Mouse (Mus musculus): ENCODE data around the gene Tiam1. TPM values are rescaled to one million over a fixed set of nuclear protein-coding genes. Genes with fewer than 3 reads are reported as not detected.

The Tiam1 gene
- total and polyA plus RNA-seq, 3 experiments: 10.4 to 76.2 (median 70.3) TPM

DNA sequence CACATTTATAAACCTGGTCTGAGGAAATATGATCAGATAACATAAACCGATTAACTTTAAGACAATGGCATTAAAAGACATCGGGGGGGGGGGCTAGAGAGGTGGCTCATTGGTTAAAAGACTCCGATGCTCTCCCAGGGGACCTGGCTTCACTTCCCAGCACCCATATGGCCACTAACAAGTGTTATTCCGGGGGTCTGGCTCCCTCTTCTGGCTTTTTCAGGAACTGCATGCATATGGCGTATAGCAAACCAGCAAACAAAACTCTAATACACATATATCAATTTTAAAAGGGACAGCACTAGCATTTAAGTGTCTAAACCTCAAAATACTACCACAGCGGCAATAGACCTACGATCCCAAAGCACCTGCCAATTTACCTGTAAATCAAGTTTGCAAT is 347.0 kb downstream of the Tiam1 start:
- no peak for DNase-seq

DNA sequence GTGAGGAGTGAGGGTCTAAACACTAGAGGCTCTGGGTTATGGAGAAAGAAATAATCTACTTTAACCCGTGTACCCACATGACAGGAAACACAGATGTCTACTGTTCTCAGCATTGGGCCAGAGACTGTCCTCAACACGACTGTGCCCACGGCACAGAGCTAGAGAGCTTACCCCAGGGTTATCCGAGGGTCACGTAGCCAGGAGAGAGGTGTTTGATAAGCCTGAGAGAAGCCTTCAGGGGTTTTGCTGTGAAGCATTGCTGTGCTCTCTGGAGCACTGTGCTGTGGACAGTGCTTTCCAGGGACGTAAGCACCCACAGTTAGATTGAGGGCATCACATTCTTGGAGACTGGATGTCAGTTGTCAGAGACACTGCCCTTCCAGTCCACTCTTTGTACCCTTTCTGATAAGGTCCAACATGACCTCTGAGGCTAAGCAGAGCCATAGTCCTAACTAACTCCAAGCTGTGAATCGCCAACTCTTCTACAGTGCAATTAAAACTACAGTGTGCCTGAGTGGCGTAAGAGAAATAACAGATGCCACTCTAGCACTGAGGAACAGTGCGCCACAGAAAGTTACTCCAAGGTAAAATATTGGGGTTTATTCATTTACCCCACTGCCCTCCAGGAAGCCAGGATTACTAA is 353.7 kb downstream of the Tiam1 start:
- DNase-seq: no peak

DNA sequence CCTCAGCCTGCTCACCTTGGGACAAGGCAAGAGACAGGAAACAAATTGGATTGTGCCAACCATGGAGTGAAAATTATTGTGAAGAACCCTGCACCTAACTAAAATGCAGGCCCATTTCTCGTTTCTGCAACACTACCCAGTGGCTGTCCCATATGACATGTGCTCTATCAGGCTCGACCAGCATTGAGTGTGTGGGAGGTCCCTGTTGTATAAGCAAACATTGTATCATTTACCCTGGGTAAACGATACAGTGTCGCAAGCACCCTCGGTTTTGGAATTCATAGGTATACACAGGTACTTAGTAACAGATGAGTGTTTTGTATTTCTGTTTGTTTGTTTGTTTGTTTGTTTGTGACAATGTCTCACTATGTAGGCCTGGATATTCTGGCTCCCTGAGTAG is 357.8 kb downstream of the Tiam1 start:
- DNase-seq: no peak

DNA sequence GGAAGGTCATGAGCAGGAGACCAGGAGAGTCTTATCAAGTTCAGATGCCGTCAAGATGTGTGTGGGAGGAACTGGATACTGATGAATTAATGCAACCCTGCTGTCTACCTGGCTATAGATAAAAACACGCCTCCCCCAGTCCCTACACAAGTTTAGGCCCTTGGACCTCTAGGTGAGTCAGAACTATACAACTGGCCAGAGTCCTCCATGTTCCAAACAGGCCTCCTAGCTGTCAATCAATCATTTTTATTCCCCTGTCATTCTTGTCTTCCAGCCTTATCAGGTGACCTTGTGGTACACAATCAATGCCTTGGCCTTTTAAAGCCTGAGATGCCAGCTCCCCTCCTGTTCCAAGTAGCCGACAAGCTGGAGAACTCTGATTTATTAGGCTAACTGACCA is 363.9 kb downstream of the Tiam1 start:
- DNase-seq: no peak

DNA sequence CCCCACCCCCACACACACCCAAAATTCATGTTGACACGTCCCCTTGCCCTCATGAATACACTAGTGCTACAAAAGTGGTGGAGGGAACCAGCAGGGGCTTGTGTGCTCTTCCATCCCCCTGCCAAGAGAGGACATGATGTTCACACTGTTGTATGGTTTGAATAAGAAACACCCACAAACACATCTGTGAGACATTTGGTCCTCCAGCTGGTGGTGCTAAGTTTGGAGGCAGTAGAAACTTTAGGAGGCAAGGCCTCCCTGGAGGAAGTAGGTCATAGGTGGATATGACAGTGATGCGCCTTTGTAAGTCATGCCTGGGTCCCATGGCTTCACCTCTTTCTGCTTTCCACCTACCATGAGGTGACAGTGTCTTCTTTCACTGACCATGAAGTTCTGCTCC is 366.1 kb downstream of the Tiam1 start:
- no peak for DNase-seq

DNA sequence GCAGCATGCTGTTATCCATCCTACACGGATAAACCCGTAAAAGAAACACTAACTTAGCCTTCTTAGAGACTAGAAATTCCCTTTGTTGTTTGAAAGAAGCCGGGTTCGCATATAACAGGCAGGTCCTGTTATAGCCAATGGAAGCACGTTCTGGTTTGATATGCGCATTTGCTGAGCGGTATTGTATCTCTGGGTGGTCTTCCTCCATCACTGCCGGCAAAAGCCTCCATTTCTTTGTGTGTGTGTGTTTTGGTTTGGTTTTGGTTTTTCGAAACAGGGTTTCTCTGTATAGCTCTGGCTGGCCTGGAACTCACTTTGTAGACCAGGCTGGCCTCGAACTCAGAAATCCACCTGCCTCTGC is 369.0 kb downstream of the Tiam1 start:
- no peak for DNase-seq

DNA sequence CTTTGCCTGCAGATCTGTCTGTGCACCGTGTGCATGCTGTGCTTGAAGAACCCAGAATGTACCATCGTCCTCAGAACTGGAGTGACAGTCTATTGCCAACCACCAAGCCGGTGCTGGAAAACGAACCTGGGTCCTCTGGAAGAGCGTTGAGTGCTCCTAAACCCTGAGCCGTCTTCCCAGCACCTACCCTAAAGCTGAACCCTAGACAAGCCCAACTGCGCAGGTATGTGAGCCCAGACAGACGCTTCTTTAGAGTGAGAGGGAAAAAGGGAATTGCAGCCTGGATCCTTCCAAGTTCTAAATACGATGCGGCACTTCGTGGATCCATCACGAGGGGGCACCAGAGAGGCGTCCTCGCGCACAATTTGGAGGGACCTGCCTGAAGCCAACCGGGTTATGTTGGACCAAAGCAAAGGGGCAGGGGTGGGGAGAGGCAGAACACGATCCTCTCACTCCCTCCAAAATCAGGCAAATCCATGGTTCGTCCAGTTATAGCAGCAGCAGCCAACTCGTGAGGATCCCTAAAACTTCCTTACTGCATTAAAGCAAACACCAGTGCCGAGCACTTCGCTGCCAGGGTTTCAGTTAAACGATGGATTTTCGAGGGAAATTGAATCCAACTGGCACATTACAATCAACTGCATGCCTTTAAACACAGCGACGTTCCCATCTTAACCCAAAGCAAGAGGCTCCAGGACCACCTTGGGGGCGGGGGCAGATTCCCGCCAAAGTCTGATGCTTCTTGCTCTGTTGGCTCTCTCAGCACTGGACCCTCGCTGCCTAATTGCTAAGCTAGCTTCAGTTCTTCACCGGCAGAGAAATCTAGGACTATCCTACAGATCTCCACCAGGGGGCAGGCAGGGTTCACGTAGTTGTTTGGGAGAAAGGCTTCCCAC is 369.7 kb downstream of the Tiam1 start:
- DNase-seq: peak; percentile 90

DNA sequence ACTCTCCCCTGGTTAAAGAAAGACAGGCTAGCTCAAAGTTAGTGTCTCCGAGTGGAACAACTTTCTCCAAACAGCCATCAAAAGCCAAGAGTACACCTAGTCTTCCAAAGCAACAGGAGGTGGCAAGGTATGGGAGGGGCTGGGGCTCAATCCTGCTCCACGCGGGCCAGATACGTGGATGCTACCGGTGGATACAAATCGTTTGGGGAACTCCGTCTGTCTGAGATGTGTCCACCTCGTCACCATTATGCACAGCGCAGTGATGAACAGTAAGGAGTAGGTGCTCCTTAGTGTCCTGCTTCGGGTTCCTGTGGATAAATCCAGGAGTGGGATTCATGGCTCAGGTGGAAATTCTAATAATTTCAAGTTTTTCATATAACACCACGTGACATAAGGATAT is 377.6 kb downstream of the Tiam1 start:
- no peak for DNase-seq

DNA sequence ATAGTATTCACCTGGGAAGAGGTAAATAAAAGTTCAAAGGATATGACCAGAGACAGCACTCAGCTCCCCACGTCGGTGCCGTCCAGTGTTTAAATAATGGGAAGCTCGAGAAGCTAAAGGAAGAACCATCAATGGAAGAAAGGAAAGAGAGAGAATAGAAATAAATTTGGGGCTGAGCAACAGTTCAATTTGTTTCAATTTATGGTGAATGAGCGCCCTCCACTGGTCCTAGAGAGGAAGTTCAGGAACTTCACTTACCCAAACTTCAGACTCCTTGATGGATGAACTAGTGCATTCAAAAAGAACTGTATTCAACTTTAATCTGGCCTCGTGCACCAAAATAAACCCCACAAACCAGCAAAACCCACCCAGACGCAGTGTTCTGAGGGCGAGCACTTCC is 378.1 kb downstream of the Tiam1 start:
- no peak for DNase-seq

DNA sequence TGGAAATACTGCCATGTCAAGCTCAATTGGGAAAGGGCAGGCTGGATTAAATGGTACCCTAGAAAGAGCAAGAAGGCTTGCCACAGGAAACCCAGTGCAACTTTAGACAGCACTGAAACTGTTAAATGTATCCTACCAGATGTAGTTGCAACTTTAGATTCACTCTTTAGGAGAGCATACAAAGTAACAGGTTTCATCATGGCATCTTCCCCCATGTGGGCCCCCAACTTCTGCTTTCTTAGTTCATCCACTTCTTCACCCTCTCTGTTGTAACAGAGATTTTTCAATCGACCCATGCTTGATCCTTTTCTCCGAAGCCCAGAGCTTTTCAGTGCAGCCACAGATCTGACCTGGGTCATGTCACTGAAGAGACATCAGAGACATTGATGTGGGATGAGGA is 379.8 kb downstream of the Tiam1 start:
- DNase-seq: no peak

DNA sequence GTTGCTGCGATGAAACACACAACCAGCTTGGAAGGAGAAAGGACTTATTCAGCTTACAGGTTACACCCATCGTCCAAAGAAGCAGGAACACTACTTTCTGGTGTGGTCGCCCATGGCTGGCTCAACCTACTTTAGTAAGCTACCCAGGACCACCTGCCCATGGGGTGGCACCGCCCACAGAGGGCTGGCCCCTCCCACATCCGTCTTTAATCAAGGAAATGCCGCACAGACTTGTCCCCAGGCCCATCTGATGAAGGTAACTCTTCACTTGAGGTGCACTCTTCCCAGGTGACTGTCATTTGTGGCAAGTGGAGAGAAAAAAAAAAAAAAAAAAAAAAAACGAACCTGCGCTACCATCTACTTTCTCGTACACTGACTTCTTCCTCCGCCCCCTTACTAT is 381.0 kb downstream of the Tiam1 start:
- DNase-seq: no peak

DNA sequence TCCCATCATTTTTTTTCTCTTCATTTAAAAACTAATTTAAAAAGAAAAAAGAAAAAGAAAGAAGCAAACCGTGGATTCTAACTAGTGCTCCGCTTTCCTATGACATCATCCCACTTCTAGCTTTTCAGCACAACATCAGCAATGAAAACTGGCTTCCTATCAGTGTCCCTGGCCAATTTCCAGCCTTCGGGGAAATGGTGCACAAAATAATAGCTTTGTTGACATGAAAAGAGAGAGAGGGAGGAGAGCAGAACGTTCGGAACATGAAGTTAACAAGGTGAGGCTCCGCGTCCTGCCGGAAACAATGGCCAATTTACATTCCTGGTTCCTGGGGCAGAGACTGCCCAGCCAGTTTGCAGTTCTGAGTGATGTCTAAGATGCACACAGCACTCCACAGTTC is 381.5 kb downstream of the Tiam1 start:
- no peak for DNase-seq

DNA sequence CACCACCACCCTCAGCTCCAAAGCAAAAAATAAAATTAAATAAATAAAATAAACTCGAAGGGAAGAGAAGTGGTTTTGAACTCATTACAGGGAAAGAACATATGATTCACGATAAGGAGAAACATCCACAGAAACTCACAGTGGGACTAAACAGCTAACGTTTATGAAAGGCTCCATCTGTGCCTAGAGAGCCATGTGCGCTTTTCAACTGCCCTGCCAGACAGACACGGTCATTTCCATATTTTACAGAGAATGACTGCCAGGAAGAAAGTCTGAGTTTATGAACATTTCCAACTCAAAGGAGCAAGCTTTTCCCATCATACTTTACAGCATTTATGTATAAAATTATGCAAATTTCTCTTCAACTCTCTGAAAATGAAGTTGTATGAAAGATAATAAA is 386.2 kb downstream of the Tiam1 start:
- no peak for DNase-seq

DNA sequence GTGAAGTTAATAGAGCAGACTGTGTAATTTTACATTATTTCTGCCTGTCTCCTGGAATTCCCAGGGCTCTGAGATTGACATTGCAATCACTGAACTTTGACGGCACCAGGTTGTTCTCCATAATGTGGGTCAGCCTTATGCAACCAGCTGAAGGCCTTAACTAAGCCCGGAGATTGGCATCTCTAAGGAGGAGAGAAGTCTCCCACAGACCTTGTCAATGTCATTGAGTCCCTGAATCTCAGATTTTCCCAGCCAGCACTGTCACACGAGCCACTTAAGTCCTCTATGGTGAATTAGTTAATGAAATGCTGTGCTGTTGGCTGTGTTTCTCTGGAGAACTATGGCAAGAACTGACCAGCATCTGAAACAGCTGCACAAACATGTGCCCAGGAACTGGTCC is 388.9 kb downstream of the Tiam1 start:
- DNase-seq: no peak

DNA sequence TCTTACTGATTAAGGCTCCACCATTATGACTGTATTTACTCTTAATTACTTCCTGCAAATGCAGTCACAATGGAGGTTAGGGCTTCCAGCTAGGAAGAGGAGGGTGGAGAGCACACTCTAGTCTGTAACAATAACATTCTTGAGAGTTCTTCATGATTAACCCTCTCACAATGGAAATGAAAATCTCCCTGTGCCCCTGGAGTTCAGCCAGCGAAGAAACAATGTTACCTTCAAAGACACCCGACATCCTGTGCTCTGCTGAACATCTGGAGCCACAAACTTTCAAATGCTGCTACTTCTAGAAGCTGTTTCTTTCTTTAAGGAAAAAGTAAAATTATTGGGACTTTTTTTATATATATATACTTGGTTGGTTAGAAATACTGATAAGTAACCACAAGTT is 395.7 kb downstream of the Tiam1 start:
- DNase-seq: no peak

DNA sequence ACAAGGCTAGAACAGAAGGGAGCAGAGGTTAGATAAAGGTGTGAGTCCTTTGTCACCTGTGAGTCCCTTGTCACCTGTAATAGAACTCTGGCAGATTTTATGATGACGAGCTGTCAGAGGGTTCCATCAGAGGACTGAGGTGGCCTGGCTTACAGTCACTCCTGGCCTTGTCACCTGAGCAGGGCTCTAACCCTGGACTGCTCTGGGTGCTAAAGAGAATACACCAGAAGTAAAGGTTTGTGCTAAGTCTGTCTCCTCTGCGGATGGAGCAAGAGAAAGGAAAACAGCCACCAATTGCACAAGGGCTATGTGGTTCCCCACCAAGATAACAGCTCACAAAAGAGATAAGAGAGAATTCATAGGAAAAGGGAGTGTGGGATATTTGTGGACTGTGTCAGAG is 404.0 kb downstream of the Tiam1 start:
- DNase-seq: no peak

DNA sequence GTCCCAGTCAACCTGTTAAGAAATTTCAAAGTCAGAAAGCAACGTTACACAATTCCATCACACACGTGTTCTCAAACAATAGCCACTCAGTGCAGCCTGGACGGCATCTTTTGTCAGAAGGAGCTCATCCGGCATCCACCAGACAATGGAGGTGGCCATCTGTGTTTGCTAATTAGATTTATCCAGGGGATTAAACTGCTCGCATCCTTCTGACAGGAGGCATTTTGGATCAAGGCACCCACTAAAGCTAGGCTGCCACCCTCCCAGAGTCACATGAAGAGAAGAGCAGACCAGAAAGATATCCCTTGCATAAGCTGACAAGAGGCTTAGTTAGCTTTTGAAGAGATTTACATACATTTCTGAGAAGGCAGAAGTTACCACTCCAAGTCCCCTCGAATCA is 404.6 kb downstream of the Tiam1 start:
- no peak for DNase-seq

Other genes starting within 250 kb of the Tiam1 start
- 1,000 to 10,000 TPM; 1,281 to 1,419 TPM for gene Sod1, start 77.0 kb upstream of the Tiam1 start, total RNA-seq (2021)
- gene Sod1, start 77.0 kb upstream of the Tiam1 start, polyA plus RNA-seq (2012; rRNA removed): 539 and 713 TPM in 2 replicates
- gene Scaf4, start 140.7 kb upstream of the Tiam1 start, total RNA-seq (2021): 10 to 100 TPM; 32.8 to 53.7 TPM
- gene Scaf4, start 140.7 kb upstream of the Tiam1 start, polyA plus RNA-seq (2012; rRNA removed): 76.9 and 81.3 TPM in 2 replicates
- gene Hunk, start 242.2 kb upstream of the Tiam1 start, total RNA-seq (2021): 1 to 10 TPM; 2.8 to 6.4 TPM
- 2.2 and 2.7 TPM in 2 replicates for gene Hunk, start 242.2 kb upstream of the Tiam1 start, polyA plus RNA-seq (2012; rRNA removed)